Mouse (Mus musculus): ENCODE data around the gene Anxa11. TPM values are rescaled to one million over a fixed set of nuclear protein-coding genes. Genes with fewer than 3 reads are reported as not detected.
"Not testable (repeated sequence)": the region's sequence is repeated elsewhere in the genome, so short reads cannot be mapped to it uniquely, and the experiment has no call there.

The Anxa11 gene
- polyA plus RNA-seq, 1 experiment from 2014 or later, result 3.2 TPM

DNA sequence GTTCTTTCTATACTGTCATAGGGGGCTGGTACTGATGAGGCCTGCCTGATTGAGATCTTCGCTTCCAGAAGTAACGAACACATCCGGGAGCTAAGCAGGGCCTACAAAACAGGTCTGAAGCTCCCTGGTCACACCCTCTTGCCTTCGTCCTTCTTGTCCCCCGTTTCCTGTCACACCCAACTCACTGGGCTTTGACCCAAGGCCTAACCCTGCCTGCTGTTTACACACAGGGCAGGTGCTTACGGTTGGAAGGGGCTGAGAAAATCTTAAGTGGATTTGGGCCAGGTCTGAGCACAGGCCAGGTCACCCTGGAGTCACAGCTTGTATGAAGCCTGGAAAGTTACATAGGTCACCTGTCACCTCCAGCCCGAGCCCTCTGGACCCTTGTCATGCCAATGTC is 34.7 kb downstream of the Anxa11 start:
- no CpG with 5 or more reads among the region's 7 CpGs for WGBS
- not testable (repeated sequence) for ATAC-seq (ENCODE audit: low FRiP score); H3K27me3 ChIP-seq (ENCODE audit: control insufficient read depth, insufficient read depth, low read length); H3K9ac ChIP-seq; H3K4me1 ChIP-seq (replicated peaks; ENCODE audit: control insufficient read depth, insufficient read depth, low read length); H3K4me2 ChIP-seq (replicated peaks); H3K36me3 ChIP-seq (replicated peaks; ENCODE audit: control insufficient read depth, insufficient read depth); H3K9me3 ChIP-seq (ENCODE audit: control insufficient read depth, low read length); H3K4me3 ChIP-seq (replicated peaks; ENCODE audit: low read length); H3K27ac ChIP-seq; DNase-seq (ENCODE audit: low spot score)

DNA sequence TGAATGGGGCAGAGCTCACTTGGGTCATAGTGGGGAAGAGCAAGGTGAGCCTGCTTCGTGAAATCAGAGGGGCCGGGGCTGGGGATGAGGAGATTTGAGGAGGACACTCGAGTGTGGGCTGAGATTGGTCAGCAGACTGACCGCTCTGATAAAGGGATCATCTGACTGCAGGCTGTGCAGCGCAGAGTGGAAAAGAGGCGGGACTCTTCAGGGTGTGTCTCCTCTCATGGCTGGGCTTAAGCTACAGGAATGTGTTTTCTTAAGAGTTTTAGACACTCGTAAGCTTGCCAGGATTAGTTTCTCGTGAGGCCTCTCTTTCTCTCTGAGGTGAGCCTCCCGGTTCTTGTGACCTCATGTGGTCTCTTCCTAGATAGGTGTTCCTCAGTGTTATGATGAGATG is 39.8 kb downstream of the Anxa11 start:
- H3K9me3 ChIP-seq (ENCODE audit: control insufficient read depth, low read length); H3K9ac ChIP-seq; H3K4me1 ChIP-seq (replicated peaks; ENCODE audit: control insufficient read depth, insufficient read depth, low read length); H3K27ac ChIP-seq; H3K27me3 ChIP-seq (ENCODE audit: control insufficient read depth, insufficient read depth, low read length); H3K36me3 ChIP-seq (replicated peaks; ENCODE audit: control insufficient read depth, insufficient read depth); H3K4me3 ChIP-seq (replicated peaks; ENCODE audit: low read length); H3K4me2 ChIP-seq (replicated peaks); ATAC-seq (ENCODE audit: low FRiP score); DNase-seq (ENCODE audit: low spot score): not testable (repeated sequence)
- no CpG with 5 or more reads among the region's 9 CpGs for WGBS

DNA sequence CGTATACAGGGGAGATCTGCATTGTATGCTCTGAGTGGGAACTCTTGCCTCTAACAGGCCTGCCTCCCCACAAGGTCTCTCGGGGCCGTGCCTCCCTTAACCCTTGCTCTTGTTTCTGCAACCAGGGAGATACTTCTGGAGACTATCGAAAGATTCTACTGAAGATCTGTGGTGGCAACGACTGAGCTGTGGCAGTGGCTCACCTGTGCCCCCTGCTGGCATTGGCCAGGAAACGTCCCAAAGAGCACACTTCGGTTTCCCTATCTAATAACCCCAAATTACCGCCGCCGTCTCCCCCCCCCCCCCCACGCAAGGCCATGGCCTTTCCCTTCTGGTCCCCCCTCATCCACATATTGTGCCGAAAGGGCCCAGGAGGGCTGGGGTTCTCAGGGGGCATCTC is 43.9 kb downstream of the Anxa11 start:
- H3K36me3 ChIP-seq (replicated peaks; ENCODE audit: control insufficient read depth, insufficient read depth); H3K27me3 ChIP-seq (ENCODE audit: control insufficient read depth, insufficient read depth, low read length); ATAC-seq (ENCODE audit: low FRiP score); H3K4me1 ChIP-seq (replicated peaks; ENCODE audit: control insufficient read depth, insufficient read depth, low read length); DNase-seq (ENCODE audit: low spot score); H3K4me3 ChIP-seq (replicated peaks; ENCODE audit: low read length); H3K4me2 ChIP-seq (replicated peaks); H3K27ac ChIP-seq; H3K9me3 ChIP-seq (ENCODE audit: control insufficient read depth, low read length); H3K9ac ChIP-seq: not testable (repeated sequence)
- WGBS, result no CpG with 5 or more reads among the region's 12 CpGs

DNA sequence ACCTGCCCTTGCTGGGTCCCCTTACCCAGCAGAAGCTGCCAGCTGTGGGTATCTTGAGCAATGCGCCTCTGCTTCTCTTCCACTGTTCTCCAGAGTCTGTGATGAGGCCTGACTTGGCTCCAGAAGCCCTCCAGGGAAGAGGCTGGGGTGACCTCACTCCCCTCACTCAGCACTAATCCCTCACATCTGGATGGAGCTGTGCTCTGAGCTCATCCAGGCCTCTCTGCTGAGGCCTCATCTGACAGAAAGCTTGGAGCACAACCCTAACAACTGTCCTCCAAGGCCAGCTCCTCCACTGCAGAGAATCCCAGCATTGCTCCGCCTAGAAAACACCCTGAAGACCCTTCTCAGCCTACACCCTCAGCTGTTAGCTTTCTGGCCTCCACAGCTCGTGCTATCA is 52.6 kb downstream of the Anxa11 start:
- not testable (repeated sequence) for H3K27ac ChIP-seq; H3K4me1 ChIP-seq (replicated peaks; ENCODE audit: control insufficient read depth, insufficient read depth, low read length); H3K4me3 ChIP-seq (replicated peaks; ENCODE audit: low read length); ATAC-seq (ENCODE audit: low FRiP score); DNase-seq (ENCODE audit: low spot score); H3K9ac ChIP-seq; H3K27me3 ChIP-seq (ENCODE audit: control insufficient read depth, insufficient read depth, low read length); H3K4me2 ChIP-seq (replicated peaks); H3K9me3 ChIP-seq (ENCODE audit: control insufficient read depth, low read length); H3K36me3 ChIP-seq (replicated peaks; ENCODE audit: control insufficient read depth, insufficient read depth)
- WGBS, result no CpG with 5 or more reads among the region's 3 CpGs

DNA sequence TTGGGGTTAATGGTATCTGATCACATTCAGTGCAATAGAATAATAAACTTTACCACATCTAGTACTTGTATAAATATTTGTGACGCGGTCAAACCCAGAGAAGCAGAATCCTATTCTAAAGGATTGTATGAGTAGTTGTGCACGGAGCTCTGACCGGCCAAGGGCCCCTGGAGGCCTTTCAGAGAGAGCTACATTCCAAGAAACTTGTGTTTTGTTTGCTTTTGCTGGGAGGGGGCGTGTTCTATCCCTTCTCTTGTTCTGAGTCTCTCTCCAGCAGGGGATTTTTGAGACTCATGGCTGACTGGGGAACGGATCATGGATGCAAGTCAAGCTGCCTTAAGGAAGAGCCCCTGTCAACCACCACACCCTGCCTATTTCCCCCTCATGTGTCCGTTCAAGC is 53.7 kb downstream of the Anxa11 start:
- not testable (repeated sequence) for H3K4me1 ChIP-seq (replicated peaks; ENCODE audit: control insufficient read depth, insufficient read depth, low read length); H3K4me3 ChIP-seq (replicated peaks; ENCODE audit: low read length); H3K27me3 ChIP-seq (ENCODE audit: control insufficient read depth, insufficient read depth, low read length); H3K4me2 ChIP-seq (replicated peaks); H3K36me3 ChIP-seq (replicated peaks; ENCODE audit: control insufficient read depth, insufficient read depth); ATAC-seq (ENCODE audit: low FRiP score); H3K9ac ChIP-seq; DNase-seq (ENCODE audit: low spot score); H3K9me3 ChIP-seq (ENCODE audit: control insufficient read depth, low read length); H3K27ac ChIP-seq
- WGBS, result no CpG with 5 or more reads among the region's 7 CpGs

DNA sequence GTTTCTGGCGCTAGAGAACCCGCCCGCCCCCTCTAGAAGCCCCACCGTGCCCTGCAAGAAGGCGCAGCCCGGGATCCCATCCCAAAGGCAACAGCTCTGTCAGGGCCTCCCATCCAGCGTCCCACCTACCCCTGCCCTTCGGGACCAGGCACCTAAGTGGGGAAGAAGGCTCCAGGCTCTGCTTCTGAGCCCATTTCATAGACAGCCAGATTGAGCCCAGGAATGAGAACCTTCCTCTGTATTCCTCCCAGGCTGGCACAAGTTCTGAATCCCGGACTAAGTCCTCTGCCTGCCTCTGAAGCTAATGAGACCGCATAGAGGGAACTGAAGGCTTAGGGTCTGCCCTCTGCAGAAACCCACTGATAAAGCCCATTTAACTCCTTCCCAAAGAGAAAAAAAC is 61.0 kb downstream of the Anxa11 start, which contains the start of gene Plac9a:
TSS of gene Plac9a (minus strand) at position 101 of the 400 bp plus-strand sequence.
- not testable (repeated sequence) for H3K4me3 ChIP-seq (replicated peaks; ENCODE audit: low read length); H3K4me2 ChIP-seq (replicated peaks); H3K9ac ChIP-seq; H3K9me3 ChIP-seq (ENCODE audit: control insufficient read depth, low read length); DNase-seq (ENCODE audit: low spot score); H3K27ac ChIP-seq; H3K36me3 ChIP-seq (replicated peaks; ENCODE audit: control insufficient read depth, insufficient read depth); H3K4me1 ChIP-seq (replicated peaks; ENCODE audit: control insufficient read depth, insufficient read depth, low read length); H3K27me3 ChIP-seq (ENCODE audit: control insufficient read depth, insufficient read depth, low read length); ATAC-seq (ENCODE audit: low FRiP score)
- WGBS, result no CpG with 5 or more reads among the region's 10 CpGs

DNA sequence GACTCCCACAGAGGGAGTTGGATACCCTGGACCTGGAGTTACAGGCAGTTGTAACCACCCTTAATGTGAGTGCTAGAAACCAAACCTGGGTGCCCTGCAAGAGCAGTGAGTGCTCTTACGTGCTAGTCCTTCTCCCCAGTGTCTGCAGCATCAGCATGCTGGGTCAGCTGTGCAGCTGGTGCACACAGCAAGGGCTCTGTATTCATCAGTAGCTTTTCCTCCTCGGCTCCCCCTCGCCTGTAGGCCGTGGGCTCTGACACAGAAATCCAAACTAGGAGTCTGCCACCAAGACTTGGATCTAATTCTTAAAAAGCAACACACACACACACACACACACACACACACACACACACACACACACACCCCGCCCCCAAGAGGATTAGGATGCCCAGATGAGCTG is 63.3 kb downstream of the Anxa11 start:
- not testable (repeated sequence) for H3K9me3 ChIP-seq (ENCODE audit: control insufficient read depth, low read length); H3K9ac ChIP-seq; ATAC-seq (ENCODE audit: low FRiP score); DNase-seq (ENCODE audit: low spot score); H3K4me3 ChIP-seq (replicated peaks; ENCODE audit: low read length); H3K27me3 ChIP-seq (ENCODE audit: control insufficient read depth, insufficient read depth, low read length); H3K36me3 ChIP-seq (replicated peaks; ENCODE audit: control insufficient read depth, insufficient read depth); H3K4me1 ChIP-seq (replicated peaks; ENCODE audit: control insufficient read depth, insufficient read depth, low read length); H3K4me2 ChIP-seq (replicated peaks); H3K27ac ChIP-seq
- 40% methylated on average over 1 of the region's 5 CpGs for WGBS

DNA sequence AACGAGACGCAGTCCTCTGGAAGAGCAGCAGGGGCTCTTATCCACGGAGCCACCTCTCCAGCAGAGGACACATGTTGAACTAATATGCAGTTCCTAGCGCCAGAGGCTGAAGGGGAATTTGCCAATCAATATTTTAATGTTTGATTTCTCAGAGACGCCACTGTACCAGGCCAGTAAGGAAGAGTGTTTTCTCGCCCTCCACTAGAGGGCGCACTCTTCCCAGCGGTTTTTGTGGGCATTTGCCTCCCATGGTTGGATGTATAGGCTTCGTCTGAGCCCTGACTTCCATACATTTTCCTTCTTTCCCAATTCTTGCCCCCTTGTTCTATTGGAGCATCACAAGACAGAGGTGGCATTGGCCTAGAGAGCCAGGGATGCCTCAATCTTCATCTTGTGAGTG is 65.3 kb downstream of the Anxa11 start:
- H3K9ac ChIP-seq; H3K36me3 ChIP-seq (replicated peaks; ENCODE audit: control insufficient read depth, insufficient read depth); H3K9me3 ChIP-seq (ENCODE audit: control insufficient read depth, low read length); H3K27me3 ChIP-seq (ENCODE audit: control insufficient read depth, insufficient read depth, low read length); ATAC-seq (ENCODE audit: low FRiP score); H3K4me3 ChIP-seq (replicated peaks; ENCODE audit: low read length); DNase-seq (ENCODE audit: low spot score); H3K27ac ChIP-seq; H3K4me2 ChIP-seq (replicated peaks); H3K4me1 ChIP-seq (replicated peaks; ENCODE audit: control insufficient read depth, insufficient read depth, low read length): not testable (repeated sequence)
- no CpG with 5 or more reads among the region's 9 CpGs for WGBS

DNA sequence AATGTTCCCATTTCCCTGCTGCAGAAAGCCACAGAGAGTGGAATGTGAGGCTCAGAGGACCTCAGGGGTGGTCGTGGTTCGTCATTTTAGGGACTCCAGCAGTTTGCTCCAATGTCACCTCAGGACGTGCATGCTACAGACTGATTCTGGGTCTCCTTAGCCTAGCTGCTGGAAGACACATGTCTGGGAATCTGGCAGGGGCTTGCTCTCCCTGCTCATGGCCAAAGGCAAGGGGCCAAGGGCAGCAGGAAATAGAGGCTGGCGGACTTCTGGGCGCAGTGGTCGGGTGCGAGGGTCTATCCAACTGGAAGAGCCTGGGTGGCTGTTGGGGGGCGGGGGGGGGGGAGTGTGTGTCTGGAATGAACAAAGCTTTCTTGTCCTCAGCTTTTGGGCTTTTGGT is 67.0 kb downstream of the Anxa11 start:
- H3K4me1 ChIP-seq (replicated peaks; ENCODE audit: control insufficient read depth, insufficient read depth, low read length), result not testable (repeated sequence)
- no CpG with 5 or more reads among the region's 8 CpGs for WGBS

DNA sequence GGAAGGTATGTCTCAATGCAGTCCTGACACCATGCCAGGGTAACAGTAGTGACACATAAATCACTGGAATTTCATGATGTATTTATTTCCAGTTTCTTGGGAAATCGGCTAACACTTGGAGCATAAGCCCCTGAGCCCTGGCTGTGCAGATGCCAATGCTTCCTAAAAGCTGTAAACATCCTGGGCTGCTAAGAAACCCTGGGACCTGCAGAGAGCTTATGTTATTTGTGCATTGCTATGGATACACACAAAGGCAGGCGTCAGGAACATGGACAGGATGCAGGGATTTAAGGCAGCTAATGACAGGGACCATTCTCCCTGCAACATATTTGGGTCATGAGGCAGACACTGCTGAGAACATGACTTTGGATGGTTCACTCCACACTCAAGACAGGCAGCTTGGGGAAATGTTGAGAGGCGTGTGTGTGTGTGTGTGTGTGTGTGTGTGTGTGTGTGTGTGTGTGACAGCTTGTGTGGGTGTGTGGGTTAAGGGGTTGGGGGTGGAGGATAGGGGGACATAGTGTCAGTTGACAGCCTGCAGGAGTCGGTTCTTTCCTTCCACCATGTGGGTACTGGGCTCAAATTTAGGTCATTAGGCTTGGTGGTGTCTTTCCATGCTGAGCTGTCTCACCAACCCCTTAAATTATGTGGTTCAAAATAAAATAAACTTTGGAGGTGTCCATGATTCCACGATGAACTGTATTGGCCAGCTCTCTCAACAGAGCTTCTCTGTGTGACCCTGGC is 76.6 kb downstream of the Anxa11 start:
- H3K4me3 ChIP-seq (replicated peaks; ENCODE audit: low read length); ATAC-seq (ENCODE audit: low FRiP score); DNase-seq (ENCODE audit: low spot score); H3K4me2 ChIP-seq (replicated peaks); H3K9me3 ChIP-seq (ENCODE audit: control insufficient read depth, low read length); H3K36me3 ChIP-seq (replicated peaks; ENCODE audit: control insufficient read depth, insufficient read depth); H3K27ac ChIP-seq; H3K9ac ChIP-seq; H3K27me3 ChIP-seq (ENCODE audit: control insufficient read depth, insufficient read depth, low read length); H3K4me1 ChIP-seq (replicated peaks; ENCODE audit: control insufficient read depth, insufficient read depth, low read length): not testable (repeated sequence)
- no CpG with 5 or more reads among the region's 5 CpGs for WGBS

More for the DNA sequence above, 67.0 kb downstream of the Anxa11 start:
- not testable (repeated sequence) for H3K27me3 ChIP-seq (ENCODE audit: control insufficient read depth, insufficient read depth, low read length); H3K9ac ChIP-seq; H3K36me3 ChIP-seq (replicated peaks; ENCODE audit: control insufficient read depth, insufficient read depth); H3K27ac ChIP-seq; DNase-seq (ENCODE audit: low spot score); H3K9me3 ChIP-seq (ENCODE audit: control insufficient read depth, low read length); H3K4me2 ChIP-seq (replicated peaks); ATAC-seq (ENCODE audit: low FRiP score); H3K4me3 ChIP-seq (replicated peaks; ENCODE audit: low read length)

Measured in hindbrain, embryonic 14.5 days (tissue).